Mouse (Mus musculus) granulocyte monocyte progenitor cell, adult 5-6 weeks (primary cell): Measurements from ENCODE around the gene Mfsd4b4. TPM values are rescaled to one million over a fixed set of nuclear protein-coding genes. Genes with fewer than 3 reads are reported as not detected.
A peak's percentile ranks its signal among the peaks of the same experiment; 100 is the strongest.
"Not testable (repeated sequence)": the region's sequence is repeated elsewhere in the genome, so short reads cannot be mapped to it uniquely, and the experiment has no call there.

Source experiments
- ATAC-seq: replicated peaks from 2 replicates; pipeline ENCODE4 v1.8.0; 2016; ENCODE audit warnings: mild to moderate bottlenecking, moderate TSS enrichment, inconsistent platforms; ENCODE audit not compliant: poor library complexity, severe bottlenecking
- total RNA-seq, 2 experiments: library from RNA; stranded (forward) in 1 of 2; stranded (reverse) in 1 of 2; fragments of 200-712, 200-1000 nt in 1 of 2; fragments of >200 nt in 1 of 2; fragmentation: Nextera tagmentation in 1 of 2; gene quantifications; 2 replicates each; pipeline ENCODE4 v1.2.3; 2014 to 2017

The Mfsd4b4 gene
- total RNA-seq (2014; fragmentation: Nextera tagmentation) = 10.0 and 13.4 TPM in 2 replicates
- total RNA-seq (2017) = 5.6 and 8.2 TPM in 2 replicates

GRCm38 (mm10) chr10:39898874-39899371 is at the start of gene Mfsd4b4:
Gene Mfsd4b4 (minus strand): TSS chr10:39899238.
- peak; percentile 89 for ATAC-seq

DNA sequence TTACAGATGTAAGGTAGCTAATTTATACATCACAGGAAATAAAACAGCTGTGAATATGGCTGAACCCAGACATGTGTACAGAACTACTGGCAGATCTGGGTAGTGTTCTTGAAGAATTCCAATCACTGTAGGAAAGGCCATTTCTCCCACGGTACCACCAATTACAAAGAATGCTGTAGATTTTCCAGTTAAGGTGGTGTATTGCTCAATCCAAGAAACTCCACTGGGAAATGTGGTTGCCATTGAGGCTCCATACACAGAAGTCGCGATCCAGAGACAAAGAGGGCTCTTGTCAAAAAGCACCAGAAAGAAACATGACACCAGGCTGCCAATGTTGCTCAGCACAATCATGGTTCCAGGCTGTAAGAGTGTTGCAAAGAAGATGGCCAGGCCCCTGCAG is 48.2 kb upstream of the Mfsd4b4 start:
- not testable (repeated sequence) for ATAC-seq

- ATAC-seq = peak; percentile 98
Observed at GRCm38 (mm10) chr10:39936553-39936952, 37.5 kb upstream of the Mfsd4b4 start.

- ATAC-seq = peak; percentile 53
Observed at GRCm38 (mm10) chr10:39926616-39927139, 27.6 kb upstream of the Mfsd4b4 start, which contains the start of gene Mfsd4b2. Gene Mfsd4b2 (minus strand): TSS chr10:39926923.

DNA sequence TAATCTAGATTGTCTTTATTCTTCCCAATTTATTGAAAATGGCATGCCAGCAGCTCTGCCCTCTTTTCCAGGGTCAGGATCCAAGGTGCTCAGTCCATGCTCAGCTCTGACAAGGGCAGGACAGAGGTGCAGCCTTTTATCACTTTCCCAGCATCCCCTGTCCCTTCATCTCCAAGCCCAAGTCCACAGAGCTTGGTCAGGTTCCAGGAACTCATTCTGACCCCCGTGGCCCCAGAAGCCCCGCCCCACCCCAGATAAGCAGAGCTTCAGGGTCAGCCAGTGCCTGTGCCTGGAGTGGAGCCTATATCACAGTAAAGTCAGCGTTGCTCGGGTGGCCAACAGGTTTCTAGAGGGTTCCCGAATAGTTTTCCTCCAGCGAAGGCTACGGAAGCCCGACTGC is 25.5 kb upstream of the Mfsd4b4 start:
- not testable (repeated sequence) for ATAC-seq

- ATAC-seq = no peak
Observed at GRCm38 (mm10) chr10:39912616-39913015, 13.6 kb upstream of the Mfsd4b4 start.

DNA sequence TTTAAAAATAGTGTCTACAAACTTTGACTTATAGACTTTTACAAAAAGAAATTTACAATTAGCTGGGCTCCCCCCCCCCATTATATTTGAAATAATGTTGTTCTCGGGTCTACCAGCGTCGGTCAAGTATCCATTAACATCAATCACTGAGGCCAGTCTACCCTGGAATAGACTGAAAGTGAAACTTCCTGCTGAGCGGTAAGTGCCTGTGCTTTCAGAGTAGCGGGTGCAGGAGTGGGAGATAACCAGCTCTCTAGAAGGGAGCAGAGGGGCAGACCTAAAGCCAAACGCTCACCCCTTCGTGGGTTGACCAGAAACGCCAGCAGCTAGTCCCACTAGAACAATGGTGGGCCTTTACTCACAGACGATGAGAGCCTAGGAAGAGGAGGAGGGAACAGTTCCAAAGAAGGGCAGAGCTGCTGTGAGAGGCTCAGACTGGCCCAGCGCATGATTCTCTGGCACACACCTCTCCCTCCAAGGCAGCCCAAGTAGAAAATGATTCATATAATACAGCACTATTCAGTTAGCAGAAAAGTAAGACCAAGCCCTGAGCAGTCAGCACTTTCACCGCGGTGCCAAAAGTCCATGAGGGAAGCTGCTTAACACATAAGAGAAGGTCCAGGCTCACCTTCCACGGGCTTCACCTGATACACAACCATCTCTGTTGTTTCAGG is 9.9 kb upstream of the Mfsd4b4 start:
- ATAC-seq = peak; percentile 55

DNA sequence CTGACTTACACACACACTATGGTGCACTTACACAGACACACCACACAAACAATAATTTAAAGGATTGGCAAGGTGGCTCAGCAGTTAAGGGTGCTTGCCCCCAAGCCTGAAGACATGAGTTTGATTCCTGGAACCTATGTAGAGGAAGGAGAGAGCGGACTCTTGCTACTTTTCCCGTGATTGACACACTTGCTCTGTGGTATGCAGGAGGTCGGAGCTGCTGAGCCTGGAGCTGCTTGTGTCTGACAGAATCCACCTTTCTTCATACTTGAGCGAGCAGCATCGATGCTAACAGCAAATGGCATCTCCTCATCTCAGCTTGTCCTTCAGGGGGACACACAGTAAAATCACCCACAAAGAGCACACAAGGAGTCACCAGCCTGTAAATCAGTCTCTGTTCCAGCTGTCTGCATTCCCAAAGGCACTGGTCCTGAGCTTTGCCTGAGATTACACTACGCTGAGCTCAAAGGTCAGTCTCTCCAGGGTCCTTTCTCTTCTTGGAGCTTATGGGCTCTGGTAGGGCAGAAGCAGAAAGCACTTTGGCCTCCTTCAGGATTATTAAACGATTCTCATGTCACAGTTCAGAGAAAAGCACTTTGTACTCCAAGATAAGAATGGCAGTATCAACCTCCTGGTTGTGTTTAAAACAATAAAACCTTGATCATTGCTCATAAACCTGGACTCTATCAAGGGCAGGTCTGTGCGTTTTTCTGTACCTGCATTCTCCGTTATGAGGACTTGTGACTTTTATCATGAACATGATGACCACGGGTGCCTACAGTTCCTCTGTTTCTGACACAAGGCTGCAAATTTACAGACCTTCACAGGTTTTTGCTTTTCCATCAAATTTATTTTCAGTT is 8.0 kb upstream of the Mfsd4b4 start:
- ATAC-seq = no peak

- no peak for ATAC-seq
Observed at GRCm38 (mm10) chr10:39904191-39904590, 5.2 kb upstream of the Mfsd4b4 start.

DNA sequence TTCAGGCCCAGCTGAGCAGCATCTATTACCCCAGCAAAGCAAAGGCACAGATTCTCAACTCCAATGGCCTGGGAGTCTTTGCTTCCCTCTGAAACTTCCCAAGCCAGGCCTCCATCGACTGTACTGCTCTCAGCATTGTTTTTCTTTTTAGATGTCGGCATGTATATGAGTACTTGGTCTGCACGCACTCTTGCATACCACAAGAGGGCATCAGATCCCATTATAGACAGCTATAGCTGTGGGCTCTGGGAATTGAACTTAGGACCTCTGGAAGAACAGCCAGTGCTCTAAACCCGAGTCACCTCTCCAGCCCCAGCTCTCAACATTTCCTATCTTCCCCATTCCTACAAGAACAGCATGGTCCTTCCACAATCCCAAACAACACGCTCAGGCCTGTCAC is 2.5 kb downstream of the Mfsd4b4 start:
- no peak for ATAC-seq

DNA sequence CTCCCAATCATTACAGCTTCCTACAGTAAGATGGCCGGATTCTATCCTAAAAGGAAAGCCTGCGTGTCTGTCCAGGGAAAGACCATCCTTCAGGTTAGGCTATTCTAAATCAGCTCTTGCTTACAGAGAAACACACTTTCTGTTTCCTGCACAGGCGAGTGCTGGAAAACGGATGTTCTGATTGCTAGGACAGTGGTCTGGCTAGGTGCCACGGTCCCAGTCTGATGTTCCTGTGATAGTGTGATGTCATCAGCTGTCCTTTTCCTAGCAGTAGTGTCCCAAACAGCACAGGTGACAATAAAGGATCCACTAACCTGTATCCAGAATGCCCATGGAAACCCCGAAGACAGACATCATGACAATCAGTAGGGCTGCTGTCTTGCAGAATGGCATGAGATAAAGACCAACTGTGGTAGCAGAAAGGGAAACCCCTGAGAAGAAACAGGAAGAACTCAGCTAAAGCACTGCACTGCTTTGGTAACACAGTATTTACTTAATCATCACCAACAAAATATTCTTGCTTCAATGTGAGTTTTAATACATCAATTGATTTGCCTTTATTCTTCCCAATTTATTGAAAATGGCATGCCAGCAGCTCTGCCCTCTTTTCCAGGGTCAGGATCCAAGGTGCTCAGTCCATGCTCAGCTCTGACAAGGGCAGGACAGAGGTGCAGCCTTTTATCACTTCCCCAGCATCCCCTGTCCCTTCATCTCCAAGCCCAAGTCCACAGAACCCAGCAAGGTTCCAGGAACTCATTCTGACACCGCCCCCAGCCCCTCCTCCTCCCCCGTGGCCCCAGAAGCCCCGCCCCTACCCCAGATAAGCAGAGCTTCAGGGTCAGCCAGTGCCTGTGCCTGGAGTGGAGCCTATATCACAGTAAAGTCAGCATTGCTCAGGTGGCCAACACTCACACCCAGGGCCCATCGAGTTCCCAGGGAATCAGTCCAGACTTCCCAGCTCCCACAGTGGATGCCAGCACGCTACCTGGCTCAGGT is 5.0 kb downstream of the Mfsd4b4 start:
- peak; percentile 29 for ATAC-seq

GRCm38 (mm10) chr10:39888621-39889020 is 10.4 kb downstream of the Mfsd4b4 start:
- no peak for ATAC-seq

DNA sequence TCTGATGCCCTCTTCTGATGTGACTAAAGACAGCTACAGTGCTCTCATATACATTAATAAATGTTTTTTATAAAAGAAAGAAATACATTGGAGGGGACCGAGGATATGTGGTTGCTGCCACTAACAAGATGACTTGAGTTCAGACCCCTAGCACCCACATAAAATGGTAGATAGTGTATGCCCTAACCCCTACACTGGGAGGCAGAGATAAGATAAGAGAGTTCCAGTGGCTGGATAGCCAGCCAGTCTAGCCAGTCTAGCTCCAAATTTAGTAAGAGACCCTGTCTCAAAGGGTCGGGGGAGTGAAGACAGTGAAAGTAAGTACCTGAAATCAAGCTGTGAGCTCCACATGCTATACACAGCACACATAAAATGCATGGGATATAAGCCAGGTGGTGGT is 33.5 kb downstream of the Mfsd4b4 start:
- no peak for ATAC-seq

DNA sequence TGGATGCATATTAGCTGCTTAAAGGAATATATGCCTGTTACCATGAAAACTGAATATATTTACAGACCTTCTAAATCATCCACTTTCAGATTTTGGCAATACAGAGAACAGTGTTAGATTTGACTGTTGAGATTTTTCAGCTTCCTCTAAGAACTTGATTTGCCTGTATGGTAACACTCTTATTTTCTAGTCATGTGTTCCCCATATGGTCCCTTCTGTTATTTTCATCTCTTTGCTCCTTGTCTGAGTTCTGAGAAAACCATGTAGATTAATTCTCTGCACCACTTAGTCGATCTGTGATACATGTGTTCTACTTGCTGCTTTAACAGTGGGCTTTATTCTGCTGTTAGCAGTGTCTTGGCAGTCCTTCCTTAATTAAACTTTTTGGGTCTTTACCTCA is 56.4 kb downstream of the Mfsd4b4 start:
- ATAC-seq = no peak

Other genes starting within 250 kb of the Mfsd4b4 start
- gene Rev3l, start 167.1 kb downstream of the Mfsd4b4 start, total RNA-seq (2014; fragmentation: Nextera tagmentation) = 39.8 and 47.6 TPM in 2 replicates
- 23.5 and 37.2 TPM in 2 replicates for gene Rev3l, start 167.1 kb downstream of the Mfsd4b4 start, total RNA-seq (2017)
- not detected in 2 replicates for gene Mfsd4b2, start 27.7 kb upstream of the Mfsd4b4 start, total RNA-seq (2014; fragmentation: Nextera tagmentation)
- not detected in 2 replicates for gene Mfsd4b2, start 27.7 kb upstream of the Mfsd4b4 start, total RNA-seq (2017)
- gene Mfsd4b3, start 60.9 kb upstream of the Mfsd4b4 start, total RNA-seq (2014; fragmentation: Nextera tagmentation) = not detected in 2 replicates
- 0.57 TPM in 1 of 2 replicates, not detected in the other for gene Mfsd4b3, start 60.9 kb upstream of the Mfsd4b4 start, total RNA-seq (2017)
- 1.4 TPM in 1 of 2 replicates, not detected in the other for gene Mfsd4b5, start 87.4 kb upstream of the Mfsd4b4 start, total RNA-seq (2014; fragmentation: Nextera tagmentation)
- 0.15 and 0.82 TPM in 2 replicates for gene Mfsd4b5, start 87.4 kb upstream of the Mfsd4b4 start, total RNA-seq (2017)
- gene Mfsd4b1, start 126.0 kb upstream of the Mfsd4b4 start, total RNA-seq (2014; fragmentation: Nextera tagmentation) = not detected in 2 replicates
- 0.13 TPM in 1 of 2 replicates, not detected in the other for gene Mfsd4b1, start 126.0 kb upstream of the Mfsd4b4 start, total RNA-seq (2017)
- 30.2 and 37.9 TPM in 2 replicates for gene Slc16a10, start 243.0 kb upstream of the Mfsd4b4 start, total RNA-seq (2014; fragmentation: Nextera tagmentation)
- gene Slc16a10, start 243.0 kb upstream of the Mfsd4b4 start, total RNA-seq (2017) = 21.4 and 29.6 TPM in 2 replicates